Mouse (Mus musculus) cerebellum, adult 9-10 months (tissue): Measurements from ENCODE around the gene Wdr46.

Source experiments
- DNase-seq: peaks from one replicate; pipeline ENCODE4 v3.0.0; 2022

The Wdr46 gene

DNA sequence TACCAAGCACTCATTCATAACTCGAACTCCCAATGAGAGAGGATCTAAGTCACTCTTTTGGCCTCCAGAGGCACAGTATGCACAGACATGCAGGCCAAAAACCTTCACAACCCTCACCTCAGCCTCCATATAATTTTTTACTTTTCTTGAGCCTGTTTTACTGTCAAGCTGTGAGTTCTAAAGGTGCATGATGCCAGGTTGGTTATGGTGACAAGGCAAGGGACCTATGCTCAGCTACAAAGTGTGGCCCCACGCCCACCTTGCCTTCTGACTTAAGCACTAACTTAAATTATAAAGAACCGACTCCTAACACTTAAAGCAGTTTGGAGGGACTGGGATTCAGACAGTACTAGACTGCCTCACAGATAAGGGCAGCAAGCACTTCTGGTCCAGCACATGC, 12.8 kb downstream of the Wdr46 start:
- DNase-seq, result no peak

DNA sequence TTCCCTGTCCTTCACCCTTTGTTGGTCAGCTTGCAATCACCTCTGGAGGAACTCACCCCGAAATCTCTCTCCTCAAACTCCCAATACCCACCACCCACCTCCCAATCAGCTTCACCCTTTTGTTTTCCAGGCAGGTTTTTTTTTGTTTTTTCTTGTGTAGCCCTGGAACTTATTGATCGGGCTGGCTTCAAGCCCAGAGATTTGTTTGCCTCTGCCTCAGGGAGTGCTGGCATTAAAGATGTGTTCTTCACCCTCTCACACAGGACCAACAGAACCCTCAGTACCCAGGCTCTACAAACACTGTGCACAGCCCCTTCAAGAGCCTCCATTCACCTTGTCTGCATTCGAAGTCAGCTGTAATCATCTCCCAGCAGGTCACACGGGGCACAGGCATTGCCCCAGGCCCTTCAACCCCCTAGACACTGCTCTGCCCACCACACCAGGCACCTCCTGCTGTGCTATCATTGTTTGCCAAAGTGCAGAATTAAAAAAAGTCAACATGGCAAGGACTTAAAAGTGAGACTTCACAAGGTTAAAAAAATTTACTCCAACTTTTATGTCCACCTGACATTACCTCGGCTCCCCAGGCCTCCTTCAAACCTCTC, 13.6 kb downstream of the Wdr46 start:
- DNase-seq, result peak; percentile 57

DNA sequence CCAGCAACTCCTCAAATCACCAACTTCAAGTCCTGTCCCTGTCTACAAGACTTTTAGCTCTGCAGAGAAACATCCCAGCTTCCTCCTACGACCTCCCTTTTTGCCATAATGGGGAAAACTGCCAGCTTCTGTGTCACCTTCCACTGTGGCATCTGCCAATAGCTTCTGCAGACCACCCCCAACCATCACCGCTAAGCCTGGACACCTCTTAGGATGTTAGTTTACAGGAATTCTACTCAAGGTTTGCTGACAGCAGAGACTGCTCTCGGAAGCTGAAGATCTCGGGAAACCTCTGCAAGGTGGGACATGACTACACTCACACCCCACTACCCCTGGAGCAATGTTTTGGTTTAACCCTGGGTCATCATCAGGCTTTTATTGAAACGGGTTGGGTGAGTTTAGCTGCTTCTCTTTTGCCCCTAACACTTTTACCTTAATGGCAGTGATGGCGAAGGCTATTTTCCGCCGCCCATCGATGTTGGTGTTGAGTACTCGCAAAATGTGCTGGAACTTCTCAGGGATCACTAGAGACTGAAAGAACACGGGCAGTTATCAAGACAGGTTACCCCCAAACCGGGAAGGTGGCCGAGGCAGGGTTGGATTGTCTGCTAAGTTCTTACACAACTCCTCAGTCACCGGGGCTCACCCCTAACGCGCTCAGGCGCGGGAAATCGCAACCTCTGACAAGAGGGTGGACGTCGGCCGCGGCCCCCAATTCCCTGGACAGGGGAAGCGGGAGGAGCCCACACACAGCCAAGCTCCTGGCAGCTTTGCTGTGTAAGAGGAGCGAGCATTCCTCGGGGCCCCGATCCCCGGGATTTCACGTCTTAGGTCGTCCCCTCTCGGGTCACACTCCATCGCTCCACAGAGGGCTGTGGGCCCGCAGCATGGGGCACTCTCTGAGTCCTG, 14.4 kb downstream of the Wdr46 start:
- peak; percentile 55 for DNase-seq

DNA sequence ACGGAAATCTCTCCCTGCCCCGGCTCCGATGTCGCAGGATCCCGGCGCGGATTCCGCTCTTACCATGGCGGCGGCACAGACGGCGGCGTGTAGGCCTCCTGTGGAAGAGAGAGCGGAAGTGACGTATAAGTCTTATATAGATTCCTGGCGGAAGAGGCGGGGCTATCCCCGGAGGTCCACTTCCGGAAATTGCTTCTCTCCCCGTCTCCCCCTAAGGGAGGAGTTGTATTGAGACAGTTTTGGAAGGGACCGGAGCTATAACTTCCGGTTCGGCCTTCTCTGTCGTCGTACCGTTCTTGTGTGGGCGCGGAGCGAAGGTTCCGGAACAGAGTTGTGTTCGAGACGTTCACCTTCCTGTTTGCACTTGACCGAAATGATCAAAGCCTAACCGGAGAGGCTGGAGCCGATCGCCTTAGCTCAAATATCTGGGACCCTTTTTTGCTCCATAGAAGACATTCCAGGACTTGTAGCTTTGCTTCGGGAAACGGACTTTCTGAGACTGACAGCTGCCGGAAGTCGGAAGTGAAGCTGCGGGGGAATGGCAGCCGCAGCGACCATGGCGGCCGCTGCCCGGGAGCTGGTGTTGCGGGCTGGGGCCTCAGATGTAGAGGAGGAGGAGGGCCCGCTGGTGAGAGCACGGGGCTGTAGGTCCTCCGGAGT, 15.2 kb downstream of the Wdr46 start, which contains the start of the genes Vps52 and Rps18:
Gene Vps52 (plus strand): TSS at position 258 of the 660 bp plus-strand sequence.
Gene Rps18 (minus strand): TSS at position 447 of the 660 bp plus-strand sequence.
- peak; percentile 99 for DNase-seq

DNA sequence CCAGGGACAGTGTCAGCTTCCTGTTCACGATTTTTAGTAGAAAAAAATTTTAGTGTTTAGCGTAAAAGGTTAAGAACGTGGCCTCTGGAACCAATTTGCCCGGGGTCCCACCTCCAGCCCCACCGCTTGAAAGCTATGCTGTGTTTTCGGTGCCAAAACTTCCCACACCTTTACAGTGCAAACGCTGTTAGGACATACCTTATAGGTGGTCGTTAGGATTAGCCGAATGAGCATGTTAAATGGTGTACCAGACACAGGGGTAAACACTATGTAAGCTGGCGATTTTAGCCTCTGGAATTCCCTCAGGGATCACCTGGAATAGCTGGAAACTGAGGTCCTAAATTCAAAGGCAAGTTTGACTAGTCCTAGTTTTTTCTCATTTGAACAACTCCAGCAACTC, 15.9 kb downstream of the Wdr46 start:
- peak; percentile 65 for DNase-seq

DNA sequence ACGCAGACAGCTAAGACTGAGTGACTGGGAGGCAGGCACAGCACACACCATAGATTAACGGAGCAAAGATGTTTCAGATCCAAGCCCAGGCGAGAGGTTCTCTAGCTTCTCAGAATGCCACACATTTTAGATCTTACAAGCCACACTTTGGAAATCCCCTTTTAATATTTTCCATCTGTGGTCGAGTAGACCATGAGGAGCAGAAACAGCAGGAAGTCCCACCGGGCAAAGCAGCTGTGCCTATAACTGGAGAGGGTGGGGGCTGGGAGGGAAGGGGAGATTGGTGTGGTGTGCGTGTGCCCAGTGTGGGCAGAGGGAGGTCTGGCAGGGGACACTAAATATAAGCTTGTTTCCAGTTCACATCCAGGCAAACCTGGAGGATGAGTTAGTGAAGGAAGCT, 17.0 kb downstream of the Wdr46 start:
- peak; percentile 42 for DNase-seq

DNA sequence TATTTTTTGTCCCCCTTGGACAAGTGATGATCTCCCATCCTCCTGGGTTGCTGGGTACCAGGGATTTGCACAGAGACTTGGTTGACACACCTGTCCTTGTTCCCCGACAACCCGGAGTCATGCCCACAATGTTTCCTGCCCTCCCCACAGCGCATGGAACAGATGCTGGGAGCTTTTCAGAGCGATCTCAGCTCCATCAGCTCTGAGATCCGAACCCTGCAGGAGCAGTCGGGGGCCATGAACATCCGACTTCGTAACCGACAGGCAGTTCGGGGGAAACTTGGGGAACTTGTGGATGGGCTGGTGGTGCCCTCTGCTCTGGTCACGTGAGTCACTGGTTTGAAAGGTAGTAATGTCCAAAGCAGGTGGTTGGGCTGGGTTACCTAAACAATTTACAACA, 18.0 kb downstream of the Wdr46 start:
- no peak for DNase-seq

DNA sequence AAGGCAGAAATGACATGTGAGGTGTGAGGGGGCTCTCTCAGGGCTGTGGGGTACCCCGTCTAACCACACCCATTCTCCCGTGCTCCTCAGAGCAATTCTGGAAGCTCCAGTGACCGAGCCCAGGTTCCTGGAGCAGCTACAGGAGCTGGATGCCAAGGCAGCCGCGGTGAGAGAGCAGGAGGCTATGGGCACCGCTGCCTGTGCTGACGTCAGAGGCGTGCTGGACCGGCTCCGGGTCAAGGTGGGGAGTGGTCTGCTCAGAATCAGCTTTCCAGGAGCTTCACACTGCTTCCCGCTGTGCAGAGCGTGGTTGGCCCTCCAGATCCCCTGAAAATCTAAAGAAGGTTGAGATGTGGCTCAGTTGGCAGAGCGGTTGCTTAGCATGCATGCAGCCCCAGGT, 18.7 kb downstream of the Wdr46 start:
- DNase-seq, result no peak

DNA sequence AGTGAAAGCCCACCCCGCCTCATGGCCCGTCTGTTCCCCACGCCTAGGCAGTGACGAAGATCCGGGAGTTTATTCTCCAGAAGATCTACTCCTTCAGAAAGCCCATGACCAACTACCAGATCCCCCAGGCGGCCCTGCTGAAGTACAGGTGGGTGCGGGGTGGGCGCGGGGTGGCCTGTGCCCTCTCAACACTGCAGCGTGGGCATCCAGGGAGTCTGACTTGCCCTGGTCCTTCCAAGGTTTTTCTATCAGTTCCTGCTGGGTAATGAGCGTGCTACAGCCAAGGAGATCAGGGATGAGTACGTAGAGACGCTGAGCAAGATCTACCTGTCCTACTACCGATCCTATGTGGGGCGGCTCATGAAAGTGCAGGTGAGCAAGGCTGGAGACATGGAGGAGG, 19.5 kb downstream of the Wdr46 start:
- DNase-seq, result no peak

DNA sequence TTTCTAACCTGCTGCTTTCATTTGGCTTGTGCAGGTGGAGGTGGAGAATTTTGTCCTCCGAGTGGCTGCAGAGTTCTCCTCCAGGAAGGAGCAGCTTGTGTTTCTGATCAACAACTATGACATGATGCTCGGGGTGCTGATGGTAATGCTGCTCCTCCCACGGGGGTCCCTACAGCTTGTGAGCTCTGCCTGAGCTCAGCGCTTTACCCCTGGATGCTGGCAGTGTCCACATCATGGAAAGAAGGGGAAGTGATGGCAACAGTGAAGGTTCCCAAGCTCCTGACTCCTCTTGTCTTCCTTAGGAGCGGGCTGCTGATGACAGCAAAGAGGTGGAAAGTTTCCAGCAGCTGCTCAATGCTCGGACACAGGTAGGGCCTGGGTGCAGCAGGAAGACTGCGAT, 22.4 kb downstream of the Wdr46 start:
- DNase-seq, result no peak

DNA sequence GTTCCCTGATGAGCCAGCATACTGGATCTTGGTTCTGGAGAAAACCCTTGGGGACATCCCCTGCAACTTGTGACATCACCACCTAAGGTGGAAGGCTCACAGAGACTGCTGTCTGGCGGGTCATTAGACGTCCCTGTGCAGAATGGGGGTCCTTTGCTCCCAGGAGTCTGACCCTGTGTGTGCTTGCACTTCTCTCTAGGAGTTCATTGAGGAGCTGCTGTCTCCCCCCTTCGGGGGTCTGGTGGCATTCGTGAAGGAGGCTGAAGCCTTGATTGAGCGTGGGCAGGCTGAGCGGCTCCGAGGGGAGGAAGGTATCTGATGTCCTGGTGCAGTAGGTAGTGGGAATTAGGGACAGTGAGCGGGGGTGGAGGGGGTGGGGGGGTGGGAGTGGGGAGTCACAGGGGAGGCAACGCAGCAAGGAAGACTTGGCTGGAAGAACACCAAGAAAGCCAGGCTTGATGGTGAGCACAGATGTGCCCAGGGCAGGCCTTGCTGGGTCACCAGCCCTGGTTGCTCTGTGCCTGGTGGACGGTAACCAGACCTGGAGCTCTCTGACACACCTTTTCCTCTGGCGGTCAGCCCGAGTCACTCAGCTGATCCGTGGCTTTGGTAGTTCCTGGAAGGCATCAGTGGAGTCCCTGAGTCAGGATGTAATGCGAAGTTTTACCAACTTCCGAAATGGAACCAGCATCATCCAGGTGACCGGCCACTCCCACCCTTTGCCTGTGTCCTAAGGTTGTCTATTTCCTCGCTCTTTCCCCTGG, 24.8 kb downstream of the Wdr46 start:
- no peak for DNase-seq

DNA sequence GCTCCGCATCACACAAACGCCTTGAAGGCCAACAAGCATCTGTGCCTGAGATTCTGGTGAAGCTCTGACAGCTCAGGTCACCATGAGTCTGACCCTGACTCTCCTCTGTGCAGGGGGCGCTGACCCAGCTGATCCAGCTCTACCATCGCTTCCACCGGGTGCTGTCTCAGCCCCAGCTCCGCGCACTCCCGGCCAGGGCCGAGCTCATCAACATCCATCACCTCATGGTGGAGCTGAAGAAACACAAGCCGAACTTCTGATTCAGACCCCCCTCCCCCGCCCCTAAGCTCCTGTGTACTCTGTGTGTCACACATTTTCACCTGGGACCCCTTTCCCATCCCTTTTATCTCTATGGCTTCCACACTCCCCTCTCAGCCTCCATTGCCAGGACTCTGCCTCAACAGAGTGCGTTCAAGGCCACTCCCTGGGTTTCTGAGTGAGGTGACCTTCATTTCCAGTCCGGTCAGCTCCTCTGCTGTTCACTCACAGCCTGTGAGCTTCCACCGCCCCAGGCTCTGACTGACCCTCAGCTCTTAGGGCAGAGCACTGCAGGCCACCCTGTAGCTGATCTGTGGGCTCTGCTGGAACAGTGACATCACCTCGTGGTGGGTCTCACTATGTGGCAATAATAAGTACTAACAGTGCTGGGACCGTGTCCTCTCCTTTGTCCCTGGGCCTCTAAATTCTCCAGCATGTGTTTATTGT, 25.5 kb downstream of the Wdr46 start:
- no peak for DNase-seq

DNA sequence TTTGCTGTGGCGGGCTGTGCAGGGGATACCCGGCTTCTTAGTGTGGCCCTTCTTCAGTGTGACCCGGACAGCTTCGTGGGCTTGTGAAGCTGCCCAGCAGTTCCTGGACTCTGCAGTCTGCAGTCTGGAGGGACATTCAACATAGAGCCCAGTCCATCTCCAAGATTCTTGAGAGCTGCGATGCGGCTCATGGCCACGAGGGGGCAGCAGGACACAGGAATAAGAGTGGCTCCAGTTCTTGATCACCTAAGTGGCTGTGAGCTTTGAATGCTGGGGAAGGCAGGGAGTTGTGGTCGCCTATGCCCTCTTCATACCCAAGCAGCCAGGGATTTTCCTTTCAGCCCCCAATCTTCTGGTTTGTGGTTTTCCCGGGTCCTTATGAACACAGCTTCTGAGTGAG, 28.0 kb downstream of the Wdr46 start:
- peak; percentile 82 for DNase-seq

DNA sequence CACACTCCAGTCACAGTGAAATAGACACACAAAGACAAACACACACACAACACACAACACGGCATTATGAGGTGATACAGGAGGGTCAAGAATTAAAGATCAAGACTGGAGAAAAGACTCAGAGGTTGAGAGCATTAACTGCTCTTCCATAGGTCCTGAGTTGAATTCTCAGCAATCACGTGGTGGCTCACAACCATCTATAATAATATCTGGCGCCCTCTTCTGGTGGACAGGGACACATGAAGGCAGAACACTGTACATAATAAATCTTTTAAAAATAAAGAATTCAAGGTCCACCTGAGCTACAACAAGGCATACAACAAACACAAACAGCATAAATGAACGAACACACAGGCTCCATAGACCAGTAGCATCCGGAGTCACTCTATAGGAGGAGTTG, 28.5 kb downstream of the Wdr46 start:
- DNase-seq, result no peak

DNA sequence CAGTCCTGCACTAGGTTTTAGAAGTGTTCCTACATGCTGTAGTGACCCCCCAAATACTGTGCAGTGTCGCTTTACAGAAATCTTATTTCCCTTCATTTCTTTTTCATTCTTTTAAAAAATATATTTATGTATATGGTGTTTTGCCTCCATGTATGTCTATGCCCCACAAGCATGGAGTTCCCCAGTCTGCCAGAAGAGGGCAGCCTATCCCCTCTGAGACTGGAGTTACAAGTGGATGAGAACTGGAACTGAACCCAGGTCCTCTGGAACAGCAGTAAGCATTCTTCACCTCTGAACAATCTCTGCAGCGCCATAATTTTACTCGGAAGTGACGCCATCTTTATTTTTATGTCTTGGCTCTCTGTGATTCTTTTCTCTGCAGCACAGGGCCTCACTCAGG, 28.9 kb downstream of the Wdr46 start:
- no peak for DNase-seq

DNA sequence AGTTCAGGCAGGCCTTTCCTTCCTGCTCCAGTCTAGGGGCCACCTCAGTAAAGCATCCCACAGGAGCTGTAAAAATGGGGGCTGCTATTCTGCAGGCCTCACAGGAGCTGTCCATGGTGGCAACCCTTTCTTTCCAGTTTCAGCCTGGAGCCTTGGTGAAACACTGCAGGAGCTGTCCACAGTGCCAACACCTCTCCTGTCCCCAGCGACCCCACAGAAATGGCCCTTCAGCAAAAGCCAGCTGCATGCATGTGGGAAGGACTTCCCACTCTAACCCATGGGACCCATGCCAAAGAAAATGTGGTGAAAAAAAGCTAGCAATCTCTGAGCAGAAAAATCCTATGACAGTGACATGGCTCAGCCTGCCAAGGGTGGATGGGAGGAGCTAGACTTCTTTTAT, 32.2 kb downstream of the Wdr46 start:
- no peak for DNase-seq

DNA sequence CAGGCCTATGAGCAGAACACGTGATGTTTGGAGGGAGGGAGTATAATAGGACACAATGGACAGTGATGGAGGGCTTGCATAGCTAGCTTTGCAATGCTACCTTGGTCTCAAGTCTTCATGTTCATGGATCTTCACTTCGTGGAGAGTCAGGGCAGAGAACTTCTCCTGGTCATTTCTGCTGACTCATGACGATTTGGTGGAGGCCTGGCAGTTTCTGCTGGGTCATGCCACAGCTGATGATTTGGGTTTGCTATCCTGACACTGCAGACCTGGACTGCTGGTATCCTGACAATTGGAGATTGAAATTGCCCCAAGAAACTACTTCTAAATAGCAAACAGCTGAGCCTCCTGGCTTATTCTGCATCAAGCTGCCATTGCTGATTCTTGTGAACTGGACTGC, 33.1 kb downstream of the Wdr46 start:
- no peak for DNase-seq

DNA sequence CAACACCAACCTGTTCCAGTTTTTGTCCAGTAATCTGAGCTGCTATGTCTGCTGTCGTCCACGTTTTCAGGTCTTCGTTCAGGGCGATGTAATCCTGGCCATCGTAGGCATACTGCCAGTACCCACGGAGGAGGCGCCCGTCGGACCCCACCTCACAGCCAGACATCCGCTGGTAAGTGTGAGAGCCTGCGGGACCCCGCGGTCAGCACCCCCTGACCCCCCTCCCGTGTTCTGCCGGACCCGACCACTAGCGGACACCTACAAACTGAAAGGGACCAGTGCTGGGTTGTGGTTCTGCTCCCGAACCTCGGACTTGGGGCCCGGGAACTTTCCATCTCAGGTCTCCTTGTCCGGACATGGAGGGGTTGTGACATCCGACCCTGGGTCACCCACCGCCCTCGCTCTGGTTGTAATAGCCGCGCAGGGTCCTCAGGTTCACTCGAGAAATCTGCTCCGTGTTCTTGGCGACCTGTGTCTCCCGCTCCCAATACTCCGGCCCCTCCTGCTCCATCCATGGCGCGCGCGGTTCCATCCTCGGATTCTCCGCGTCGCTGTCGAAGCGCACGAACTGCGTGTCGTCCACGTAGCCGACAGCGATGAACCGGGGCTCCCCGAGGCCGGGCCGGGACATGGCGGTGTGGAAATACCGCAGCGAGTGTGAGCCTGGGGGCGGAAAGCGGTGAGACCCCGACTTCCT, 37.5 kb downstream of the Wdr46 start:
- DNase-seq, result peak; percentile 36

DNA sequence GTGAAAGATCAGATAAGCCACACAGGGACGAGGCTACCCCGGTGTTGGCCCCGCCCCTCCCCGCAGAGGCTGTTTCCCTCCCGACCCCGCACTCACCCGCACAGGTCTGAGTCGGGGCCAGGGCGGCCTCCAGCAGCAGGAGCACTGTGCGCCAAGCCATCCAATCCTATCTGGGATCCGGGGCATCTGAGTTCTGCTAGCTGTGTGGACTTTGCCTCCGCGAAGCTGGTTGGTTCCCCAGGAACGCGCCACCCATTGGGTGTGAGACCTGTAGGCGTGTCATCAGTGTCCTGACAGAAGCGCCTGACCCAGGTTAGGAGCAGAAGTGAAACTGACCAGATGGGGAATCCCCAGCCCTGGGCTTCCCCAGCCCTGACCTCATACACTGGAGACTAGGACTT, 38.2 kb downstream of the Wdr46 start:
- DNase-seq, result peak; percentile 88

DNA sequence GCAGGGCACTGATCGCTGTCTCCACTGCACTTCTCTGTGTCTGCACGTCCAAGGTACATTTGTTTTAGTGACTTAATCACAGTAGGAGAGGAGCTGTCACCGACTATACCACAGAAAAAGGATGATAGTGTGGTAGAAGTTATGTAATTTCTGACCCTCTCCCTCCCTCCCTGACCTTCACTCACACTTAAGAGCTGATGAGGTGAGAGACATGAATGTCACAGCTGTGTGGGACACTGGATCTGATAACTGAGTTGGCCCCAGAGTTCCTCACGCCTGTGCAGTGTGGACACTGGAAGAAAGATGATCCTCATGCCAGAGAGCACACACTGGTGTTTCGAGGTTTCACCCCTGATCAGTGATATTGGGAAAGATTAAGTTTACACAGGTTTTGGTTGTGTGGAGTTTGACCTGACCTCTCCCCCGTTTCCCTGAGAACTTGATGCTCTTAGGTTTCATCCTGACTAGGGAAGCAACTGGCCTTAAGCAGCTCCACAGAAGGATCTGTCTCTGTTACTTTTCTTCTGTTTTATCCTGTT, 39.1 kb downstream of the Wdr46 start:
- DNase-seq, result no peak
